Mouse (Mus musculus) intestine, postnatal 0 days (tissue): ENCODE results near the gene Dmtf1. TPM values are rescaled to one million over a fixed set of nuclear protein-coding genes. Genes with fewer than 3 reads are reported as not detected.

ENCODE experiments used
- ATAC-seq: fragments of 200-750 bp; cut with Nextera tagmentation; 2 replicates; pipeline ENCODE4 v1.8.0; 2017; ENCODE audit warnings: mild to moderate bottlenecking, moderate TSS enrichment, moderate library complexity
- H3K27ac ChIP-seq: fragments of 300-500 bp; sonication (generic); 2 replicates; pipeline ENCODE4 v1.5.1; 2014; ENCODE audit warnings: mild to moderate bottlenecking, low read depth, low read length, moderate library complexity
- H3K27me3 ChIP-seq: fragments of 300-500 bp; sonication (generic); replicated peaks from 2 replicates; pipeline ENCODE4 v1.6.1; 2014; ENCODE audit warnings: low read length, mixed read lengths; ENCODE audit not compliant: control insufficient read depth, insufficient read depth
- H3K36me3 ChIP-seq: fragments of 300-500 bp; sonication (generic); 2 replicates; pipeline ENCODE4 v1.6.1; 2014; ENCODE audit warnings: mild to moderate bottlenecking, moderate library complexity; ENCODE audit not compliant: control insufficient read depth, insufficient read depth
- H3K4me1 ChIP-seq: fragments of 300-500 bp; sonication (generic); replicated peaks from 2 replicates; pipeline ENCODE4 v1.6.1; 2014; ENCODE audit warnings: antibody characterized with exemption, low read length, mixed read lengths; ENCODE audit not compliant: control insufficient read depth, insufficient read depth
- H3K4me2 ChIP-seq: fragments of 300-500 bp; sonication (generic); replicated peaks from 2 replicates; pipeline ENCODE4 v1.6.1; 2014; ENCODE audit warnings: low read depth, mild to moderate bottlenecking, moderate library complexity
- H3K4me3 ChIP-seq: fragments of 300-500 bp; sonication (generic); 2 replicates; pipeline ENCODE4 v1.5.1; 2014; ENCODE audit warnings: low read depth, low read length
- H3K9ac ChIP-seq: fragments of 300-500 bp; sonication (generic); 2 replicates; pipeline ENCODE4 v1.6.1; 2014; ENCODE audit warnings: mild to moderate bottlenecking, low read depth, low read length
- H3K9me3 ChIP-seq: fragments of 300-500 bp; sonication (generic); 2 replicates; pipeline ENCODE4 v1.6.1; 2016; ENCODE audit warnings: mixed run types; ENCODE audit not compliant: control insufficient read depth
- CTCF ChIP-seq: sonication (generic); IDR thresholded peaks from 2 replicates; pipeline ENCODE4 v1.5.1; 2016; ENCODE audit warnings: low read depth, mild to moderate bottlenecking, control low read depth, antibody characterized with exemption, moderate library complexity
- WGBS: fragments of 180-500 bp; shearing (Covaris S2); extraction: QIAGEN DNeasy Blood & Tissue Kit; methylation state at CpG from one replicate; pipeline ENCODE4 v1.1.7; 2014; 5-methylcytosine and 5-hydroxymethylcytosine counted together
- polyA plus RNA-seq: library from polyadenylated mRNA; unstranded; fragments of >200 nt; fragmentation: Nextera tagmentation; extraction: Ambion mirVana; gene quantifications from 2 replicates; pipeline ENCODE4 v1.2.1, GENCODE M21; 2015

Dmtf1 gene
- polyA plus RNA-seq, 1 experiment from 2014 or later, result 13.1 TPM

DNA sequence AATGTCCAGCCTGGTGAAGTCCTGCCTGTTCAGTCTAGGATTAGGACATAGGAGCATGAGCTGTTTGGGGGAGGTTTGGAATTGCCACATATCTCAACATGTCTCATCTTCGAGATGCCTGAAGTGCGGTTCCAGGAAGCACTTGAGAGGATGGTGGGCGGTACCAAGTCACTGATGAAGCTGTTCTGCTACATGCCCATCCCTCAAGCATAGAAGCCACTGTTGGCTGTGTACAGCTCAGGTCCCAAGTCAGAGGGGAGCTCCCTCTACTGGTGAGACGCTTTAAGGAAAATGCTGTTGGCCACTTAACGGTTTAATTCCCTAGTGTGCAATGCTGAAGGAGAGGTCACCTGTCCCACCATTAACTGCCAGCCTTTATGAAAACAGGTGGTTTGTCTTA, 49.8 kb downstream of the Dmtf1 start:
- no peaks in the 10 kb centered on the region for H3K9me3 ChIP-seq

DNA sequence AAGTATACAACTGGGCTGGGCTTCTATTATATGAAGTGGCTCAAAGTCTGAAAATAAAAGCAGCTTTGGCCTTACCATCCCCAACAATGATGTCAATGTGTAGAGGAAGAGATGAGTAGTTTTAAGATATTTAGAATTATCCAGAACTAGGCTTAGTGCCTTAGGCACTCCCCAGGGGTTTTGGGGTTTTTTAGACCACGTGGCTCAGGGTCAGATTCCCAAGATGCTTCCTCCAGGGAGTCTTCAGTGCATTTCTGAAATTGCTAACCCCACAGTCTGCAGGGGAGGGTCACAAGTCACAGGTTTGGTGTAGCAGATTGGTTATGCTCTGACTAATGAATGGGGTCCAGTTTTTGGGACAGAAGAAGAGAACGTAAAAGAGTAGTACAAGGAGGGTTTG, 50.3 kb downstream of the Dmtf1 start:
- no peak for TF ChIP-seq CTCF
- no peaks in the 10 kb centered on the region for H3K9me3 ChIP-seq
- H3K4me1 ChIP-seq, result peaks cover 3% of the 10 kb centered on the region; the same call in 1 of the 2 replicates
- no peak overlapping the region for H3K4me2 ChIP-seq
- 72% methylated on average over 2 of the region's 2 CpGs for WGBS
- 0 out of 2 replicates have a peak, but pooled peaks cover 2% of the 10 kb centered on the region for H3K36me3 ChIP-seq
- H3K27ac ChIP-seq, result no peak overlapping the region
- no peak overlapping the region for H3K4me3 ChIP-seq
- no peak overlapping the region for H3K9ac ChIP-seq
- ATAC-seq, result no peak
- no peaks in the 10 kb centered on the region for H3K27me3 ChIP-seq

More for the DNA sequence above, 49.8 kb downstream of the Dmtf1 start:
- Histone ChIP-seq H3K4me2 (no peak overlapping the region), H3K36me3 (0 out of 2 replicates have a peak, but pooled peaks cover 5% of the 10 kb centered on the region), H3K27me3 (no peaks in the 10 kb centered on the region), H3K4me3 (no peak overlapping the region), H3K4me1 (peaks cover 3% of the 10 kb centered on the region; the same call in 1 of the 2 replicates), H3K9ac (no peak overlapping the region), H3K27ac (no peak overlapping the region)
- peak; percentile 34 for ATAC-seq
- WGBS, result 10% methylated on average over 5 of the region's 5 CpGs
- peak; percentile 96 for TF ChIP-seq CTCF

DNA sequence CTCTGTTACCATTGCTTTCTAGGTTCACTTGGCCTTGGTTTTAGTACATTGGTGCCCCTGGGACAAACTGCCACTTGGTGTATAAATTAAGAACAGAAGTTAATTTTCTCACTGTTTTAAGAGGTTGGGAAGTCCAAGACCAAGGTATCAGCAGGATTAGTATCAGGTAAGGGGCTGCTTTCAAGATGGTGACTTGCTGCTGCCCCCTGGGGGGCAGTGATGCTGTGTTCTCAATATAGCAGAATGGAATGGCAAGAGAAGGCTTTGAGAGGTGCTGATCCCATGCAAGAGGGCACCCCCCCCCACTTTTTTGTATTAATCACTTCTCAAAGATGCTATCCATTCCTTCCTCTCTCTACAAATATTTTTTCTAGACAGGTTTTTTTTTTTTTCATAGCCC, 52.0 kb downstream of the Dmtf1 start:
- peaks cover 3% of the 10 kb centered on the region; the same call in 1 of the 2 replicates for H3K4me1 ChIP-seq
- H3K9me3 ChIP-seq, result no peaks in the 10 kb centered on the region
- no peak for ATAC-seq
- no peak overlapping the region for H3K4me2 ChIP-seq
- peak; percentile 44 for TF ChIP-seq CTCF
- H3K4me3 ChIP-seq, result no peak overlapping the region
- no peak overlapping the region for H3K27ac ChIP-seq
- H3K9ac ChIP-seq, result no peak overlapping the region
- no peaks in the 10 kb centered on the region for H3K27me3 ChIP-seq
- no peaks in the 10 kb centered on the region for H3K36me3 ChIP-seq

DNA sequence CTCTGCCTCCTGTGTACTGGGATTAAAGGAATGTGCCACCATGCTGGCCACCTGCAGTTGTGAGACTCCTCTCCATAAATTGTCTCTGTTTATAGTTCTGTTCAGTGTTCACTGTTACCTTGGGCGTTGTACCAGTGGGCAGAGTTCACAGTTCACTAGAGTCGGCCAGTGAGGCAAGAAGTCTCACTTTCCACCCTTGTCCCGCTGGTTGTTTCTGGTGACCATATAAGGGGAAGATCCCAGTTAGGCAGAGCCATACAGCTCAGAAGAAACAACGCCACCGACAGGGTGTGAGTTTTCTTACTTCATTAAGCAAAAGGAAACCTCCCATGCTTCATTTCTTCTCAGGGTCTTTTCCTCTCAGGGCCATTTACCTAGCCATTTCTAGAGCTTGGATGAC, 53.1 kb downstream of the Dmtf1 start:
- H3K36me3 ChIP-seq, result no peaks in the 10 kb centered on the region
- ATAC-seq, result peak; percentile 79
- no peak overlapping the region for H3K9ac ChIP-seq
- no peak overlapping the region for H3K4me3 ChIP-seq
- no peak overlapping the region for H3K4me2 ChIP-seq
- H3K27me3 ChIP-seq, result no peaks in the 10 kb centered on the region
- 31% methylated on average over 5 of the region's 5 CpGs for WGBS
- no peaks in the 10 kb centered on the region for H3K9me3 ChIP-seq
- peak overlapping the region; percentile 69 for H3K27ac ChIP-seq
- peaks cover 3% of the 10 kb centered on the region; the same call in 1 of the 2 replicates for H3K4me1 ChIP-seq
- no peak for TF ChIP-seq CTCF

DNA sequence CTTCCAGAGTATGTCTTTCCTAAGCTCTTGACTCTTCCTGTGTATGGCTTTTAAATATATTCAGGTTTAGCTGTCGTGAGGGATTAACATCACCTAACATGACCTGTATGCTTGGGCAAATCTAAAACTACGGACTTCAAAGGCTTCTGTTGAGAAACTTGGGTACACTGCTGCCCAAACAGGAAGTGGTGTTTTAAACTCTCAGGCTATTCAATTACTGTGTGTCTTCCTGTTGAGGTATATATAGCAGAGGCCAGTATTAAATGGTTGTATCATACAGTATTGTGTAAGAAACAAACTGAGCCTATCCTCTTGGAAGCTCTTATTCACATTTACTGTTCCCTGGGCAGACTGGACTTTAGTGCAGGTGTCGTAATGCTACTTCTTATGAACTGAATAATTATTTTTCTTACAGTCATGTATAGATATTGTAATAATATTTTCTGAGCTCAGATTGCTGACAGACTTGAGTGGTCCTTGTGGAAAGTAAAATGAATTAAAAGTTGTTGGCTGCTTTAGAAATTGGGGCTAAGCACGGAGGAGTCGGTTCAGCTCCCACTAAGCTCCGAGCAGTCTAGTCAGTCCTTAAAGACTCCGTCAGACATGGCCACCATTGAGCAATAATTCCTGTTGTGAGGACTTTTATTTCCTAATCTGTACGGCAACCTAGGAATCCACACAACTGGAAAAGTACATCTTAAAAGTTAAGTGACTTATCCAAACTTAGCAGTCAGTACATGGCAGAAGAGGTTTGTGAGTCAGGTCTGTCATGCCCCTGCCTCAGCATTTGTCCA, 54.1 kb downstream of the Dmtf1 start:
- H3K27me3 ChIP-seq, result no peaks in the 10 kb centered on the region
- H3K9ac ChIP-seq, result no peak overlapping the region
- WGBS, result 58% methylated on average over 8 of the region's 8 CpGs
- no peaks in the 10 kb centered on the region for H3K9me3 ChIP-seq
- no peak for TF ChIP-seq CTCF
- no peak overlapping the region for H3K4me2 ChIP-seq
- H3K36me3 ChIP-seq, result no peaks in the 10 kb centered on the region
- peak overlapping the region; percentile 46; the same call in 1 of the 2 replicates for H3K27ac ChIP-seq
- ATAC-seq, result peak; percentile 61
- H3K4me3 ChIP-seq, result no peak overlapping the region
- peaks cover 3% of the 10 kb centered on the region; the same call in 1 of the 2 replicates for H3K4me1 ChIP-seq

DNA sequence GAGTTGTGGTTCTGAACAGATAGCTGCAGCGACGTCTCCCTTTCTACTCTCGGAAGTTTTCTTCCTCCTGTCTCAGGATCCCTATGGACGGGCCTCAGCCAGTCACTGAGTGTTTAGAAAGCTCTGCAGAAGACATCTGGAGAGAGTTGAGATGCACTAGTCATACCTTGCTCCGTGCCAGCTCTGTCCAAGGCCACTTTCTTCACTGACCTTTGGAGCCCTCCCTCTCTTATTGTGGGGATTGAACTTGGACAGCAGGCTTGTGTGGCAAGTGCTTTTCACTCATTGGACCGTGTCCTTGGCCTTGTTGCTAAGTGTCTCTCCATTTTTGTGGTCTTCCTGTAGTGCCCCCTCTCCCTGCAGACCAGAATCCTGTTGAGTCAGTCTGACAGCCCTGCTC, 54.8 kb downstream of the Dmtf1 start:
- peak overlapping the region; percentile 42; the same call in 1 of the 2 replicates for H3K27ac ChIP-seq
- ATAC-seq, result 0 out of 2 replicates have a peak, but pooled peaks have one; percentile 26

More for the DNA sequence above, 54.8 kb downstream of the Dmtf1 start:
- Histone ChIP-seq H3K9ac (no peak overlapping the region), H3K9me3 (no peaks in the 10 kb centered on the region), H3K36me3 (no peaks in the 10 kb centered on the region), H3K4me3 (no peak overlapping the region), H3K4me1 (peaks cover 3% of the 10 kb centered on the region; the same call in 1 of the 2 replicates), H3K4me2 (no peak overlapping the region), H3K27me3 (no peaks in the 10 kb centered on the region)
- WGBS, result 51% methylated on average over 6 of the region's 6 CpGs
- no peak for TF ChIP-seq CTCF
